Mouse (Mus musculus): ENCODE data around the gene Slc25a48. TPM values are rescaled to one million over a fixed set of nuclear protein-coding genes. Genes with fewer than 3 reads are reported as not detected.

Slc25a48 gene
- polyA plus RNA-seq, 1 experiment from 2014 or later = not detected

Other genes starting within 250 kb of the Slc25a48 start
- 5.9 and 9.8 TPM in 2 replicates for gene Neurog1, start 186.2 kb upstream of the Slc25a48 start, polyA plus RNA-seq (2015; fragmentation: Nextera tagmentation; extraction: Ambion mirVana)
- 4.9 and 8.2 TPM in 2 replicates for gene Cxcl14, start 141.8 kb upstream of the Slc25a48 start, polyA plus RNA-seq (2015; fragmentation: Nextera tagmentation; extraction: Ambion mirVana)
- not detected in 2 replicates for gene Gm3045, start 11.8 kb upstream of the Slc25a48 start, polyA plus RNA-seq (2015; fragmentation: Nextera tagmentation; extraction: Ambion mirVana)
- not detected in 2 replicates for gene Il9, start 43.9 kb downstream of the Slc25a48 start, polyA plus RNA-seq (2015; fragmentation: Nextera tagmentation; extraction: Ambion mirVana)
- gene Fbxl21, start 84.1 kb downstream of the Slc25a48 start, polyA plus RNA-seq (2015; fragmentation: Nextera tagmentation; extraction: Ambion mirVana) = 2.8 and 3.5 TPM in 2 replicates
- gene Lect2, start 110.1 kb downstream of the Slc25a48 start, polyA plus RNA-seq (2015; fragmentation: Nextera tagmentation; extraction: Ambion mirVana) = not detected in 2 replicates
- 11.3 and 14.6 TPM in 2 replicates for gene Tgfbi, start 171.2 kb downstream of the Slc25a48 start, polyA plus RNA-seq (2015; fragmentation: Nextera tagmentation; extraction: Ambion mirVana)